Mouse (Mus musculus) large intestine, adult 2 months (tissue): Measurements from ENCODE around the gene Pdk2. TPM values are rescaled to one million over a fixed set of nuclear protein-coding genes. Genes with fewer than 3 reads are reported as not detected.
"Not testable (repeated sequence)": the region's sequence is repeated elsewhere in the genome, so short reads cannot be mapped to it uniquely, and the experiment has no call there.

Source experiments
- DNase-seq: peaks from one replicate; pipeline ENCODE4 v3.0.0-alpha.2; 2012; ENCODE audit warnings: low read depth, low spot score
- WGBS: fragments of 180-500 bp; shearing (Covaris S2); methylation state at CpG from one replicate; pipeline ENCODE4 v1.1.7; 2018; 5-methylcytosine and 5-hydroxymethylcytosine counted together
- polyA plus RNA-seq: library from polyadenylated mRNA; depleted of rRNA; stranded (reverse); fragments of >200 nt; gene quantifications from 2 replicates; pipeline ENCODE4 v1.2.3, GENCODE M21; 2012

The Pdk2 gene
- polyA plus RNA-seq, 1 experiment: 47.3 TPM

- DNase-seq: no peak
- WGBS: 77% methylated on average over 10 of the region's 10 CpGs
Observed at GRCm38 (mm10) chr11:95034902-95035301, 6.3 kb downstream of the Pdk2 start.

- WGBS: 69% methylated on average over 14 of the region's 14 CpGs
- no peak for DNase-seq
Observed at GRCm38 (mm10) chr11:95033617-95034016, 7.5 kb downstream of the Pdk2 start.

DNA sequence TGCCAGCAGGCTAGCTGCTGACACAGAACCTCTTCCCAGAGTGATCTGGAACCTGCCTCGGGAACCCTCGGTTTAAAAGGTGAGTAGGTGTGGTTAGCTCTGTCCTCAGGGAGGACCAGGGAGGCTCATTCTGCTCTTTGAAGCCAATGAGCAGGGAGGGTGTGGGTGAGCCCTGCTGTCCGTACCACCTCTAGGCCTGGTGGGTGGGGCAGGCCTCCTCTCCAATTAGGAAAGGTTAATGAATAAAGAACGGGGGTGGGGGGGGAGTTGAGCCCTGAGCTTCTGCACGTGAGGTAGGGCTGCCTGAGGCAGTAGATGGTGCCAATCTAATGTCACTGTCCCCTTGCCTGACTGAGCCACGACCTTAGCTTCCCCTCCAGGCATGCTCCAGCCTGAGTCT is 8.2 kb downstream of the Pdk2 start:
- WGBS: 29% methylated on average over 6 of the region's 6 CpGs
- no peak for DNase-seq

DNA sequence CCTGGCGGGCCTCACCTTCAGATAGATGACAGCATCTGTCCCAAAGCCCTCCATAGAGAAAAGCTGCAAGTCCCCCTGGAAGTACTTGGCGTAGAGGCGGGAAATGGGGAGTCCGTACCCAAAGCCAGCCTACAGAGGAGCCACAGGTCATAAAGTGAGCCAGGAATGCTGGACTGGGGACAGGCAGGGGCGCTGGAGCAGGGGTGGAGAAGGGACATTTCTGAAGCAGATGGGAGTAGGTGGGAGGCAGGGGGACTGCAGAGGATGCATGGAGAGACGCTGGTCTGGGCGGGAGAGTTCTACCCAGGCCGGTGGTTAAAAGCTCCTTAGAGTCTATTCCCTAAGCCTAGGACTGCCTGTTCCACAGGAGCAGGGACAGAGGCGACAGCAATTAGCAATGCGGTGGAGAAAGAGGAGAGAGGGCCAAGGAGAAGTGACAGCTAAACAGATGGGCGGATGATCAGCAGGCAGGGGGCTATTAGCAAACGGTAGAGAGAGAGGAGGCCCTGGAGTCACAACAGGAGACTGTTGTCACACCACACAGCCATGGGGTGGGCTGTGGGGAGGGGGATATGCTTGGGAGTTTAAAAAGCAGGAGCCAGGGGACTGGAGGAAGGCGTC is 13.2 kb downstream of the Pdk2 start:
- DNase-seq: no peak
- WGBS: 76% methylated on average over 13 of the region's 13 CpGs

DNA sequence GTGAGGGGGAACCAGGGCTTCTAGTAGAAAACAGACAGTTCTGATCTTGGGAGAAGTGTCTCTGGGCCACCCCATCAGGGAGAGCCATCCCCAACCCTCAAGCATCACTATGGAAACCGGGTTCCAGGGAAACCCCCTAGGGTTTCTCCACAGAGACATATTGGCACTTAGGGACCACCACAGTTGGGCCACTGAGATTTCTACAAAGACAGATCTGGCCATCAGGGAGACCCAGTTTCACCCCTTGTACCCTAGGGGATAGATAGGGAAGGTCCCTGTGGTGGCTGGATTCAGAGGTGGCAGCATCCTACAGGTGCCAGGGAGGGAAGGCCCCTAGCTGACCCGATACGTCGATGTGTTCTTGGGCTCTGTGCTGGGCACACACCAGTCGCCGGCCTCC is 14.3 kb downstream of the Pdk2 start:
- WGBS: 88% methylated on average over 6 of the region's 6 CpGs
- no peak for DNase-seq

- WGBS: 65% methylated on average over 6 of the region's 6 CpGs
- DNase-seq: no peak
Observed at GRCm38 (mm10) chr11:95026090-95026542, 15.0 kb downstream of the Pdk2 start.

- WGBS: 81% methylated on average over 11 of the region's 11 CpGs
Observed at GRCm38 (mm10) chr11:95025227-95026012, 15.7 kb downstream of the Pdk2 start.

DNA sequence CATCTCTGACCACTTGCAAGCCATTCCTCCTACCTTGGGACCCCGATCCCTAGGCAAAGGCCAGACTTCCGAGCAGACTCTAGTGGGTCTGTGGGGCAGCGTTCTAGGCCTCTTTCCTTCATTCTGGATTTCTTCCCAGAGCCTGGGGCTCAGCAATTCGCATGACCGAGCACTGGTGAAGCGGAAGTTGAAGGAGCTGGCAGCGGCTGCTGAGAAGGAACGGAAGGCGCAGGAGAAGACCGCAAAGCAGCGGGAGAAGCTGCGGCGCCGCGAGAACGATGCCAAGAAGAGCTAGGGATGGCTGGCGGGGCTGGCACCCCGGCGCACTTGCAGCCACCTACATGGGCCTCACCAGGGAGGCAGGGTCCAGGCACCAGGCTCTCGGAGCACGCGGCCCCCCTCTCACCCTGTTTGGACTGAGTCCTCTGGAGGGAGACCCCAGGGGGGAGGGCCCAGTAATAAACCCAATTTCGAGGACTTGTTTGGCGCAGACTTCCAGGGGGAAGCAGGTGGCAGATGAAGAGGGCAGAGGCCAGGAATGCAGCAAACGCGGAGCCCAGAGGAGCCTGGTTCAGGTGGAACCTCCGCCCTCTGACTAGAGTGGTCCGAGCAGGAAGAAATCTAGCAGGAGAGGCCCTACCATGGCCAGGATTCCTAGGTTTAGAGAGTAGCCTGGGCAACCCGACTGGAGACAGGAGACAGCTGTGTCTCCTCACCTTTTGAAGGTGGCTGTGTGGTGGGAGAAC is 16.5 kb downstream of the Pdk2 start:
- WGBS: 77% methylated on average over 29 of the region's 29 CpGs
- no peak for DNase-seq

More at GRCm38 (mm10) chr11:95025227-95026012, 15.7 kb downstream of the Pdk2 start:
- no peak for DNase-seq

- DNase-seq: no peak
- WGBS: 90% methylated on average over 9 of the region's 9 CpGs
Observed at GRCm38 (mm10) chr11:95023481-95023880, 17.7 kb downstream of the Pdk2 start.

GRCm38 (mm10) chr11:95022237-95022992 is 18.7 kb downstream of the Pdk2 start:
- 75% methylated on average over 10 of the region's 10 CpGs for WGBS
- DNase-seq: no peak

DNA sequence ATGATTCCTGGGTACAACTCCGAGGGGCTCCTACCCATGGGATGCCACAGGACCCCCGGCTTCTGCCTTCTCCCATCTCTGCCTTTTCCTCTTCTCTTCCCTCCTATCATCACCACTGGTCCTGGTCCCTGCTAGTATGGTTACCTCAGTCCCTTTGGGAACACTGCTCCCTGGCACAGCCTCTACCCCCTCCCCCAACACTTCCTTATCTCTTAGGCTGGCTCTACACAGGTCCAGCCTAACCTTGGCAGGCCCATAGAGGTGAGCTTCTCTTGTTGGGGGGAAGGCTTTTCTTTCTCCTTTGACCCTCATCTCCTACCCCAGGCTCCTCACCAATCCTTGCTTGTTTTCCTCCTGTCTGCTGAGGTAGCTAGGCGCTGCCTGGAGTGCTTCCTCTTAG is 25.7 kb downstream of the Pdk2 start:
- WGBS: 71% methylated on average over 3 of the region's 3 CpGs
- no peak for DNase-seq

DNA sequence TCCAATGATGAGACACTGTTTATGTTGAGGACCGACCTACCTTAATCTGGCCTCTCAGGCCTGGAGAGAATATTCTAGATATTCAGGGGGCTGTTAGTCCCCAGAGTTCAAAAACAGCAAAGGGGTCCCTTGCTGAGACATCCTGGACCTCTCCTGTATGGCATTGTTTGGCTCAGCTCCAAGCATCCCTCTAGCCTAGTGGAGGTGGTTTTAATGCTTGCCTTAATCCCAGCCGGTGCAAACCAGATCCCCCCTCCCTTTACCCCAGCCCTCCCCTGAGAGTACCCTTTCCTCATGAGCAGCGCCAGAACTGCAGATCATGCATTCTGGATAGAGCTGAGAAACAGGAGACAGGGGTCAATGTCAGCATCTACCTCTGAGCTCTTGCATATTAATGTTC is 28.7 kb downstream of the Pdk2 start:
- DNase-seq: no peak
- WGBS: 61% methylated on average over 3 of the region's 3 CpGs

GRCm38 (mm10) chr11:95012075-95012474 is 29.1 kb downstream of the Pdk2 start:
- 55% methylated on average over 3 of the region's 3 CpGs for whole genome bisulfite sequencing

DNA sequence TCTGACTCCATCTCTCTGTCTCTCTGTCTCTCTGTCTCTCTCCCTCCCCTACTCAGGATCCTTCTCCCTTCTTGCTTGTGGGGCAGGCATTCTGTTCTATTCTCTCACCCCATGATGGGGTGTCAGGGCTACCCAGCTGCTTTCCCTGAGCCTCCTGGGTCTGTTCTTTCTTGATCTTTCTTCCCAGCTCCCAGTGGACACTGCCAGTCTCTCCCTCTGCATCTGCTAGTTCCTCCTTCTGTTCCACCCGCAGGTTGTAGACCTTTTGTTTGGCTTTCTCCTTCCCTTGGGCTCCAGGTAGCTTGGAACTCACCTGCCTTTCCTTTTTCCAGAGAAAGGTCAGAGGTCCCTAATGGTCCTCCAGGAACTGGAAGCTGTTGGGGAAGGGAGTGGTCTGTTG is 29.7 kb downstream of the Pdk2 start:
- 32% methylated on average over 1 of the region's 1 CpGs for WGBS
- no peak for DNase-seq

More at GRCm38 (mm10) chr11:95012075-95012474, 29.1 kb downstream of the Pdk2 start:
- no peak for DNase-seq

DNA sequence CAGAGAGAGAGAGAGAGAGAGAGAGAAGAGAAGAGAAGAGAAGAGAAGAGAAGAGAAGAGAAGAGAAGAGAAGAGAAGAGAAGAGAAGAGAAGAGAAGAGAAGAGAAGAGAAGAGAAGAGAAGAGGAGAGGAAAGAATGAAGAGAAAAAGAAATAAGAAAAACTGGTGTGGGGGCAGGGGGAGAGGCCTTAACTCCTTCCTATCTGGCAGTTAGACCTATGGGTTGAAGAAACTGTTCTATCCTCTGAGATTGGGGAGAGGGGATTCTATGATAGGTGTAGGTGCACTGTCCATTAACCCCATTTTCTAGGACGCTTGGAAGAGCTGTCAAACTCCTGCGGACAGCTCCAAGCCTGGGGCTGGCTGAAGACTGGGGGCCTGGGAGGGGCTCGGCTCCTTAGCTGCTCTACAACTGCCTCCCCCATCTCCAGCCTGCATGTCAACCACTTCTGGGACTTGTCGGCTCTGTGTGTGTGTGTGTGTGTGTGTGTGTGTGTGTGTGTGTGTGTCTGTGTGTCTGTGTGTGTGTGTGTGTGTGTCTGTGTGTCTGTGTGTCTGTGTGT is 30.2 kb downstream of the Pdk2 start:
- WGBS: 59% methylated on average over 4 of the region's 4 CpGs
- not testable (repeated sequence) for DNase-seq

DNA sequence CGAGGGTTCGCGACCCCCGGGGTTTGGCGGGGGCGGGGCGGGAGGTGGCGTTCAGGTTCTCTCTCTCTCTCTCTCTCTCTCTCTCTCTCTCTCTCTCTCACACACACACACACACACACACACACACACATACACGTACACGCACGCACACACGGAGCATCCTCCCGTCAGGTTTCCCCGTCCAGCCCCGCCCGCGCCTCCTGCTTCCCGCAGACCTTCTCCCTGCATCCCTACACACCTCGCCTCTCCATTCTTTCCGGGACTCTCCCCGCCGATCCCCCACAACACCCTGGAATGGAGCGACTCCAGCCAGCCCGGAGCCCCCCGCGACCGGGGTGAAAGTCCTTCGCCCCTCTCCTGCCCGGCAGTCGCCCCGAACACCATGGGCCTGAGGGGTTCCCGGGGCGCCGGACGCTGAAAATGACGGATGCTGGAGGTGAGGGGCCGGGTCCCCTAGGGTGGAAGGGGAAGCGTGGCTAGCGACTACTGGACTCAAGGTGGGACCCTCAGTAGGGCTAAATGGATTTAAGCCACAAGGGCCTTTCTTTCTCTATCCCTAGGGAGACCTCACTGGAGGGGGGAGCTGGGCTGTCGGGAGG is 30.9 kb downstream of the Pdk2 start:
- no peak for DNase-seq
- WGBS: 6% methylated on average over 40 of the region's 40 CpGs

- 2% methylated on average over 32 of the region's 32 CpGs for WGBS
- no peak for DNase-seq
Observed at GRCm38 (mm10) chr11:95009629-95010014, 31.5 kb downstream of the Pdk2 start, which contains the start of gene Samd14. TSS of gene Samd14 (plus strand) at chr11:95009879.

DNA sequence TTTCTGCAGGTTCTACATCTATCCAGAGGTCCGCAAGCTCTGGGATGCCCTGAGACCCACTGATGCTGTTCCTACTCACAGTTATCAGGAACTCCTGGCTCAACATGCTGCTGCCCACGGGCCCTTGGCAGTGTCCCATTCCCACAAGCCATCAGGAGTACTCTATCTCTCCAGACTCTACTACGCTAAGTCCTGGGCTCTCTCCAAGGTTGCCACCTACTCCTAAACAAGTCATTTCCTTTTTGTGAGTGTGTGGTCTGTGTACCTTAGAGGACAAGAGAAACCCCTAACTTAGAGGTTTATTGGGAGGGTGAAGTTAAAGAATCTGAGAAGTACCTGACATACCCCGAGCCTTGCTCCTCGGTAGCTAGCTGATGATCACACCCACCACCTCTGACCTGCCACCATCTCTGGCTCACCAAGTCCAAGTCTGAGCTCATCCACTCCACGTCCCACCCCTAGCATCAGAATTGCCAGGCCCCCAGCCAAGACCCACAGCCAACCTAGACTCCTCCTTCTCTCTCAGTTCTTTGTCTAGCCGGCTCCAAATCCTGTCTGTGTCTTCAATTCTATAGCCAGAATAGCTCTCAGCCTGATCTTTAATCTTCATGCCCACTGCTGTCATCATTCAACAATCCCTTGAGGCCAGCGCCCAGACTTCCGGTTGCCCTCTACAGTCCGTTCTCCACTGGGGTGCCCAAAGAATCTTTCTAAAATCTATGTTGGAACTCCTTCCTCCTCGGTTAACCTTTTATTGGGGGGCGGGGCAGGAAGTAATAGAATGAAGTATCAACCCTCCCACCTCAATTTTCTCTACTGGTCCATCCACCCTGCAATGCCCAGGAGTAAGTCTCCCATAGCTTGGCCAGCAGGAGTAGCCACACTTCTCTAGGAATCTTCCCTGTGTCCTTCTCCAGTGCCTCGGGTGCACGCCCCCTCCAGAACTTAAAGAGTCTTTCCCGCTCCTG is 32.2 kb downstream of the Pdk2 start:
- no peak for DNase-seq
- 24% methylated on average over 15 of the region's 15 CpGs for WGBS
